Mouse (Mus musculus): ENCODE measurements at regions not wholly inside any gene's neighbourhood (a gene's known extent, or its start where the extent isn't known, plus 50 kb on each side); places are given as distances from the start of the nearest gene placed in this dataset.

DNA sequence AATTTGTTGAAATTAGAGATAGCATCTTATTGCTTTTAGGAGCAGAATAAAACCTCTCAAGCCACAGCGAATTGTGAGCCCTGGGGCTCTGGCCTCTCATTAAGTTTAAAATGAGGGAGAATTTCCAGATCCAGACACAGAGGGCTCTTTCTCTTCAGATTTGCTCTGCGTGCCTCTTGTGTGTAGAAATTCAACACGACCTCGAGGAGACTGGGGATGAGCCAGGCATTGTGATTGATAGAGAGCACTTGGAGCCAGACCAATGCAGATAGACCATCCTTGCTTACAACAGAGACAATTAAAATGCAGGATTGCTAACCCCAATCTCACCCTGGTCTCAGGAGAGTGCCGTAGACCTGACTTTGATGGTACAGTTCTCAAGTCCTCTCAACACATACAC, 121.9 kb upstream of the Gas1 start:
- DNase-seq (ENCODE audit: low spot score) = peak; percentile 18

DNA sequence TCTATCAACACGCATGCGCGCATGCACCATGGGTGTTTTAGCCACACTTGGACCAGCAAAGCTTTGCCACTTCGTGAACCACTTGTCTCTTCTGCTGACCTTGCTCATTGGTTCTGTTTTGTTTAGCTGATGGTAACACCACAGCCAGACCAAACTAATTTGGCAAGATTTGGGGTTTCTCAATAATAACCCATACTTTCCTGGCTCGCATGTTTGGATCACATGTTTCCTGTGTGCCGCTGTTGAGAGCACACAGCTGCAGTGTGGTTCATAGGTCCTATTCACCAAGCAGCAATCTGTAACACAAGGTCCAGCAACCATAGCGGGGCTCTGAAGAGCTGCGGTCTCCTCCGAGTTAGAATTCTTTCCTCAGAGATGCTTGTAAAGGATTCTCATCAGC, 126.4 kb upstream of the Gas1 start:
- no peak for DNase-seq (ENCODE audit: low spot score)

DNA sequence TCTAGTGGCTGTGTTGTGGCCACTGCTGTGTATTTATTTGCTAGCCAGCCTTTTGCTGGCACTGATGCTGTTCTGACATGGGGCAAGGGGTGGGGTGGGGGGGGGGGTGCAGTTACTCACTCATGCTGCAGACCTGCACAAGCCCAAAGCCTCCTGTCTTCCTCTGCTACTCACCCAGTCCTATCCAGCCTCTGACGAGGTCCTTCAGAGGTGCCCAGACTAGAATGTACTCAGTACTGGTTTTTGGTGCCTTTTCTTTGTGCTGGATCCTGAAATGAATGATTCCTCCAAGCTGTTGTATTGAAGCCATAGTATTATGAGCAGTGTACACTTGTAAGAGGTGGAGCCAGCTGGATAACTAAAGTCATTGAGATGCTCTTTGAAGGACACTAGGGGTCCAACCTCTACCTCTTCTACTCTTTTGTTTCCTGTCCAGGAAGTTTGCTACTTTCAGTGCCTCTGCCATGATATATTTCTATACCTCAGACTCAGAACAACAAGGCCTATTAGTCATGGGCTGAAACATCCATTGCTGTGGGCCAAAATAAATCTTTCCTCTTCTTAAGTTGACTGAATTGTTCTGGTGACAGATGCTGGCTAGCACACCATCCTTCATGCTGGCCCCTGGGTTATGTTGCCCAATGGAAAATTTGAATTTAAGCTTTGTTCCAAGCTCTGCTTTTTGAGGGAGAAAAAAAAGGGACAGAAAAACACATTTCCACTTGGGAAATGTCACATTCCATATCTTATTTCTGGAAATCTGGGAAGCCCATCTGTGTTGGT, 128.1 kb upstream of the Gas1 start:
- DNase-seq (ENCODE audit: low spot score) = no peak

DNA sequence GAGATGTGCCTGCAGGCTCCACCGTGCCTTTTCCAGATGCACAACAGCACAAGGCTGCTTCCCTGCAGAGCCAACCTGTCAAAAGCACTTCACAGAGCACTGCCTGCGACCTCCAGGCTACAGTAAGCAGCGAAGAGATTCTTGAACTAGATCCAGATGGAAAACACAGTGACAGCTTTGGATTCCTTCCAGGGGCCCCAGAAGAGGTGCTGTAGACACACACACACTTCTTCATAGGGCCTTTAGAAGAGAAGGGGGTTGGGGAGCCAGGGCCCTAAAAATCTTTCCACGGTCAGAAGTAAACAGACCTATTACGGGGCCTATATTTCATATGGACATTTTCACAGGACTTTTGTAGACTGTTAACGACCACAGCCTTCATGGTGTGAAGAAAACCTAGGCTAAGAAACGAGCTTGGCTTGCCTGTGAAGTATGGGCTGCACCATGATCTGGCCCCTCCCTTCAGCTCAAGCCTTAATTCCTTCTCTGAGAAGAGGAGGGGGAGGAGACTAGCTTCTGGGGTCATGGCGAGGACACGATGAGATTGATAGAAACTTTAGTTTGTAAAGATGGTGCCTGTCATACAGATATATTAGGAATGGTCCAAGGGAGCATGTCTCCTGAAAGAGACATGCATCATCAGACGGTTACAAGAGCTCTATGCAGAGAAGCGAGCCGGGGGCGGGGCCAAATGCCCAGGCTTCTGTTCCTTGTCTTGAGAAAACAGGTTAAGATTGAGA, 131.1 kb upstream of the Gas1 start:
- no peak for DNase-seq (ENCODE audit: low spot score)

DNA sequence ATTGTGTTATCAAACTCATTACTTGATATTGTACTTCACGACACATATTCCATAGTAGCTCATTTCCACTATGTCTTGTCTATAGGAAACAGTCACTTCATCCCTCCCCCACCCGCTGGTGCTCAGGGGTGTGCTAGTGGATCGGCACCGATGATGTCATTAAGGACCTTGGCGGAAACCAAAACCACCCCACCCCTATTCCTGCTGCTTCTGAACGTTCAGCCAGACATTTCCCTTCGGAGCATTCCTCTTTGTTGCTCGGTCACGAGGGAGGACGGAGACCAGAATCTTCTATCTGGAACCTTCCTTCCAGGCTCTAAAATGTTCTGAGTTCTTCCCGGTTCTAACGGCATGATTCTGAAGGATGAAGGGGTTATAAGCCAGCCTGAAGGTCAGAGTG, 132.3 kb upstream of the Gas1 start:
- no peak for DNase-seq (ENCODE audit: low spot score)

DNA sequence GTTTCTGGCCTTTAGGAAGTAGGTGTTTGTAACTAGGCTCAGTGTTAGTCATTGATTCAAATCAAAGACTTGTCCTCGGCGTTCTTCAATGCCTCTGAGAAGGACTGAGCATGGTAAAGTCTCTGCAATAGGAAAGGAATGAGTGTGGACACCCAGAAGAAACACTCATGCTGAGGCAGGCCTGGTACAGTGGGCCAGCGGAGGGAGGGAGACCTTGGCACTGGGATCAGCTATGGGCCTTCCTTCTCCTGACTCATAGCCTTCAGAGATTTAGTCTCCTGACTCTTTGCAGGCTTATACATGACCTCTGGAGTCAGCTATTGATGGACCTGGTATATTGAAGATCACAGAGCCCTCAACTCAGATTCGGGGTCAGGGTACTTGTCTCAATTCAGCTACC, 132.8 kb upstream of the Gas1 start:
- no peak for DNase-seq (ENCODE audit: low spot score)

DNA sequence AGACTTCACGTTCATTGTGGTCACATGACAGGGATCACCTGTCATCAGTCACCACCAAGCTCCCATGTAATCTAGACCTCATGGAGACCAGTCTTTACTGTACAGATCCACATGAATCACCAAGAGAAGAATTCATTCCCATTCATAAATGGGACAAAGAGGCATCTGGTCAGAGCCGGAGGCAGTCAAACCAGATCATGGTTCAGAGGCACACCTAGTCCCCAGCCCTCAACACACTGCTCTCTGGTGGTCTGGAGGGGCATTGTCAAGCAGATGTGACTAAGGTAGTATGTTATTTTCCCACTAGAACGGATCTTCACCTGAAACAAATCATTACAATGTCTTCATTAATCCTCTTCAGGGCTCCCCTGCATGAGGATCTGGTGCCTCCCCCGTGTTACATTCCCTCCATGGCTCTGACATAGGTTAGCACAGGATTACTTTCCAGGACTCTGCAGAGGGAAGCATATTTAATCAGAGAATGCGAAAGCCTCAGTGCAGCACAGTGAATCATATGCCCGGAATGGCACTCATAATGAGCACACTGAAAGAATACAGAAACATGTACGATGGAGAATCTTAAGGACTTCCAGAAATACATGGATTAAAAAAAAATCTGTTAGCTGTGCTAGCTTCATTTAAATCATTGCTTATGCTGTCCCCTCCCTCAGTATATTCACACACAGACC, 135.4 kb upstream of the Gas1 start:
- DNase-seq (ENCODE audit: low spot score) = no peak

DNA sequence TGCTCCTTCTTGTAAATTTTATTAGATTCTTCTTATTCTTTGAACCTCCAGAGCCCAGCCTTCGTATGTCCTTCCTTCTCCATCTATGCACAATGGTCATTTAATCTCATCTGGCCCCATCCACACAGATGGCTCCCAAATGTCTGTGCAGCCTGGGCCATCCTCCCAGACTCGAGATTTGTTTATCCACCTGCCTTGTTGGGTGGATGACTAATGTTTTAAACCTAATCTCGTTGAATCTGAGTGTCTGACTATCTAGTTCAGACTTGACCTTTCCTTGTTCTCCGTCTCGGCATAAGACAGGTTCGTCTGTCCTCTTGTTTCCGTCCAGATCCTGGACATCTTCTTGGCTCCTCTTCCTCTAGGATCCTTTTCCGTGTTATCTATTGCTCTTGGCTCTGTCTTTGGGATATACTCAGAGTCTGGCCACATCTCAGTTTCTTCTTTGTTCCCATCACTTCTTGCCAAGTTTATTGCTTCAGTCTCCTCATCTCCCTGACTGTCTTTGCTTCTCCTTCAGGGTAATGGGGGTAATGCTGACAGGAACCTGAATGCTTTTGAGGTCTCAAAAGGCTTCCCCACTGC, 141.4 kb upstream of the Gas1 start:
- no peak for DNase-seq (ENCODE audit: low spot score)

DNA sequence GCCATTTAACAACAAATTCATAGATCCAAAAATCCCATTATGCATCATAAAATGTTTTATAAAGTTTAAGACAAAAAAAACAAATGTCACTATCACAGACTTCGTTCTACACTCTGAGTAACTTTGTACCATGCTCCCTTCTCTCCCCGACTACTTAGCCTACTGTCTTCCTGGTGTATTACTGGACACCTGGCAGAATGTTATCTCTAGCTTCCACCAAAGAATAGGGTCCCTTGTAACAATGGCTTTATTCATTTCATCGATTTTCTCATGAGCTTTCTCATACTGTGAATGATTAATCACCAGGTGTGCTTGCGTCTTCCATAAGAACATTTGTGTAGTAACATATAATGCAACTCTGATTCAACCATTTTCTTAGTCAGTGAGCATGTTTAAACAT, 142.1 kb upstream of the Gas1 start:
- no peak for DNase-seq (ENCODE audit: low spot score)

DNA sequence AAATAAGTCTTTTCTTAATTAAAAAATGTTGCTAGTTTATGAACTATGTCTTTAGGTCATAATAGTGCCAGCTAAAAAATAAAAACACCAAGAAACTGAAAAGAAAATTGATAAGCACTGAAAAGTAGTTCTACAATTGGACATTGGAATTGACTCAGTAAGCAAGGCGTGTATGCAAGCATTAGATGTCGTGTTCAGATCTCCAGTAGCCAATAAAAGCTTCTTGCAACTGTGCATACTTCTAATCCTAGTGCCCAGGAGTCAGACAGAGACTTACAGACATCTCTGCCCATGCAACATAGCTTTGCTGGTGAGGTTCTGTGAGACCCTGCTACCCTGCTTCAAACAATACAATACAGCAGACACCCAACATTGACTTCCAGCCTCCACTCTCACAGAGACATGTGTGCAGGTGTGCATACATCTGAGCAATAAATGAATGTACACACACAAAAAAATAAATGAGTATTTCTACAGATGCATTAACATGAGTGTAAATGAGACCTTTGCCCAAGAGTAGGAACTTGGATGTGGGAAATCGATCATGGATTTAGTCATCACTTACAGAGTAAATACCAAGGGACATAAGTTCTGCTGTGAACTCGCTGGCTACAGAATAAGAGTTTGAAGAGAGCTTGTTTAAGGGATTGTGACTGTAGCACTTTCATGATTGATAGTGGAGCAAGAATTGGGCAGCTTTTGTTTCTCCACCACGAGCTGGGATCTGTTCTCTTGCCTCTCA, 142.9 kb upstream of the Gas1 start:
- no peak for DNase-seq (ENCODE audit: low spot score)

DNA sequence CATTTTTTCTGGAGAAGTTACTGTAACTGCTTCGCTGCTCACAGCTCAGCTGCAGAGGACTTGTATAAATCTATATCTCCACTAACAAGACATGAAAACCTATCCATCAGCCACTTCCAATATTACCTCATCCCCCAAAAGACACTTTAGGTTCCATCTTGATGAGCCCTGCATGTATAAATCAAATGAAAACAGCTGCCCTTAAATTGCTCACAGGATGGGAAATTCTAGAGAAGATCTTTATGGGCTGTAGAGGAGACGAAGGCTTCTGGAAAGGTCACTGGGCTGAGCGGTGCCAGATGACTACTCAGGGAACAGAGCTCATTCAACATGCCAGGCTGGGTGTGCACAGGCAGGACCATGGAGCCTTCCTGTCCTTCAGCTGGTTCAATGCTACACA, 145.4 kb upstream of the Gas1 start:
- DNase-seq (ENCODE audit: low spot score) = no peak

DNA sequence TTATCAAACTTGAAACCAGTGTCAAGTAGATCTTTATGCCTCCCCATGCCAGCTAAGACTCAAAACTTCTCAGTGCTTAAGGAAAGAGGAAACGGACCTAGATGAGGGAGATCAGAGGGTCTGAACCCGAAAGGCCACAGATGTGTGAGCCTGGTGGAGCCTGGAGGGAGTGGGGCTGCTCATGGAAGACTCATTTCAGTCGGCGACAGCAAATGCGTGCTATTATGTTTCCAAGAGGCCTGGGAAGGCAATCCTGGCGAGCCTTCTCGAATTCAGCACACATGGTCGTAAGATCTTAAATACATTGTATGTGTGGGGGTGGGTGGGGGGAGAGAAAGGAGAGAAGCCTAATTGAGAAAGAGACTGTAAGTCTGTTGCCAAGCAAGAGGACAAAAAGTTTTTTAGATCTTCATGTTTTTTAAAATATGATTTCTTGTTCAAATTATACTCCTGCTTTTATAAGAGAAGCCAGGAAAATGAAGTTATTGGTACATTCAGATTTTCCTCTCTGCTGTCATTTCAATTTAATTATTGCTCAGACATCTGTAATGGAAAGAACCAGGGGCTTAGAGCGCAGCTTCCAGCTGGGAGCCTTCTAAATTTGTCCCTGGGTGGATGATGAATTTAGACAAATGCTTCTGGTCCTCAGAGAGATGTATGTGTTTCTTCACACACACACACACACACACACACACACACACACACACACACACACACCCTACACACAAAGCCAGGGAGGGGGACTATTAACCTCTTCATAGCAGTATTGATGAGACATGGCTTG, 153.5 kb upstream of the Gas1 start:
- DNase-seq (ENCODE audit: low spot score) = no peak

DNA sequence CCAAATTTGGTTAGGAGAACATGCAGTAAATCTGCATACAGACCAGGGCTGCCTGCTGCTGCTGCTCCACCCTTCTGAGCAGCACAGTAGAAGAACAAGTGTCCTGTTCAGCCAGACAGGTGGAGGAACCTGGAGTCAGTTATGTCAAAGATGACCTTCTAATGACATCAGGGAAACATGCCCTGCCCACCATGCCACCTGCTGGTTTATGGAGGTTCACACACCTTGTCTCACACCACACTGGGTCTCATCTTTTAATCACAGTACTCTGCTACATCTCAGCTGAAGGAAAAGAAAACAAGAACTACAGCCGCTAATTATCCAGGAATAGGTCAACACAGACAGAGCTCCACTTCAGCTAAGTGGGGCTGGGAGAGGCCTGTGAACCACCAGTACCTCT, 159.0 kb upstream of the Gas1 start:
- DNase-seq (ENCODE audit: low spot score) = no peak

DNA sequence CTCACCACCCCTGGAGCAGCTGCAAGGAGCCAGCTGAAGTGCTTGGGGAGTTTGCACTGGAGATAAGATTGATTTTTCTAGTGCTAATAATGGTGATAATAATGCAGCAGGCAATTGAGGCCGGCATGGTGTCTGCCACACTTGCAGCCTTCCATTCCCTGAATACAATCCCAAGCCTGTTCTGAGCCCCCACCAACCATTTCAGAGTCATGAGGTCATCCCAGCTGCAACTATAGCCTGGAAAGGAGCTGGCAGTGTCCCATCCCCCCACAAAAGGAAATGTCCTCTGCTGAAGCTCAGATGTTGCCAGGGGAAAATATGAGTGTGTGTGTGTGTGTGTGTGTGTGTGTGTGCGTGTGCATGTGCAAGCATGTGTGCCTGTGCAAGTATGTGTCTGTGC, 160.2 kb upstream of the Gas1 start:
- DNase-seq (ENCODE audit: low spot score) = no peak

DNA sequence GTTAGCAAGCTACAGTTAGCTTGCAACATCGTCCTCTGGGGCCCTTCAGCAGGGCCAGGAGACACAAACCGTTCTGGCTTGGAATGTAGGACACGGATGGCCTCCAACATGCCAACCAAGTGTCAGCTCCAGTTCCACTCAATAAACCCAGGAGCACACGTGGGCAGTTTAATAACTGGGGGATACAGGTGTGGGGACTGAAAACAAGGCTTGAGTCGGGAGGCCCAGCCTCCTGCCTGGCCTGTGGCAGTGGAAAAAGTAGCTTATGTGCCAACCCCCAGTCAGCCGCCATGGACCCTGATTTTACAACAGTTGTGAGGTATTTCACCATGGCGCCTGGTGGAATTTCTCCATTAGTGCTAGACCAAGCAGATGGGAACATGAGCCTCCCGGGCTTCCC, 160.9 kb upstream of the Gas1 start:
- no peak for DNase-seq (ENCODE audit: low spot score)

DNA sequence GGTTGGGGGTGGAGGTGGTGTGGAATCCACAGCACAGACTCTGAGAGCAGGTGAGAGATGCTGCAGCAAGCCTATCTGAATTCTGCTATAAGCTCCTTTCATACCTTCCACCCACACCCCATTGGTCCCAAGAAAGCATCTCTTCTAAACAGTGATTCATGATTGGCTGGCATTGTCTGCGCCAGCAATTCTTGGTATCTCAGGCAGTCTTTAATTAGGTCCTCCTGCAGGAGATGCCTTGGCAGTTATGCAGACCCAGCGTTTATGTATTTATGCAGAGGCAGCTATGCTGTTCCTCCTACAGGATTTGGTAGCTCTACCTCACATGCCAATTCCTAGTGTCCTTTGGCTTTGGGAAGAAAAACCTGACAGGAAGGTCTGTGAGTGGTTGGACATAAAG, 162.9 kb upstream of the Gas1 start:
- DNase-seq (ENCODE audit: low spot score) = no peak

DNA sequence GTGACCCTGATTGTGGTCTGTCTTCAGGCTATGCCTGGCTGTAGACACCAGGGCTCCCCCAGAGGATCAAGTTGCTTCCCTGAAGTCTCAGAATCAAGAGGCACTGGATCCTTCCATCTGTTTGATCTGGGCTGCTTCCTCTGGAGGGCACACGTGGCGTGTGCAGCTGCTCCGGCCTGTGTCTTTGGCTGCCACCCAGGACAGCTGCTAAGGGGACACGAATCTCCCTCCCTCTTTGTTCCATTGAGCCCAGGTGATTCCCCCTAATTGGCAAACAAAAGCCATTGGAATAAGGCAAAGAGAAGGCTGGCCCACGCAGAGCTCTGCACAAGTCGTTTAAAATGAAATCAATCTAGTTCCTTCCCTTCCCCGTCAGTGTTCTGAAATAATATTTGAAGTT, 170.7 kb upstream of the Gas1 start:
- DNase-seq (ENCODE audit: low spot score) = no peak

DNA sequence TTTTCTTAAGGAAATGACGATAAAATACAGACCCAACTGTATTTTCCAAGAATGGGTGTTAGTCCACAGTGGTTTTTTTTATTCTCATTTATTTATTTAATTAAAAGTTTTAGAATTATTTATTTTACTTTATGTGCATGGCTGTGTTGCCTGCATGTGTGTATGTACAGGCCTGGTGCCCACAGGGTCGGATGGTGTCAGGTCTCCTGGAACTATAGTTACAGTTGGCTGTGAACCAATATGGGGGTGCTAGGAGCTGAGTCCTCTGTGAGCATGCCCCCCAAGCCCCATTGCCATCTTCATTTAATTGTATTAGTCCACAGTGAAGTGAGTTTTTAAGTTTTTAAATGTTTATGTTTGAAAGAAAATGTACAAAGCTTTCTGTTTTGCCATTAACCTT, 171.3 kb upstream of the Gas1 start:
- DNase-seq (ENCODE audit: low spot score) = no peak

DNA sequence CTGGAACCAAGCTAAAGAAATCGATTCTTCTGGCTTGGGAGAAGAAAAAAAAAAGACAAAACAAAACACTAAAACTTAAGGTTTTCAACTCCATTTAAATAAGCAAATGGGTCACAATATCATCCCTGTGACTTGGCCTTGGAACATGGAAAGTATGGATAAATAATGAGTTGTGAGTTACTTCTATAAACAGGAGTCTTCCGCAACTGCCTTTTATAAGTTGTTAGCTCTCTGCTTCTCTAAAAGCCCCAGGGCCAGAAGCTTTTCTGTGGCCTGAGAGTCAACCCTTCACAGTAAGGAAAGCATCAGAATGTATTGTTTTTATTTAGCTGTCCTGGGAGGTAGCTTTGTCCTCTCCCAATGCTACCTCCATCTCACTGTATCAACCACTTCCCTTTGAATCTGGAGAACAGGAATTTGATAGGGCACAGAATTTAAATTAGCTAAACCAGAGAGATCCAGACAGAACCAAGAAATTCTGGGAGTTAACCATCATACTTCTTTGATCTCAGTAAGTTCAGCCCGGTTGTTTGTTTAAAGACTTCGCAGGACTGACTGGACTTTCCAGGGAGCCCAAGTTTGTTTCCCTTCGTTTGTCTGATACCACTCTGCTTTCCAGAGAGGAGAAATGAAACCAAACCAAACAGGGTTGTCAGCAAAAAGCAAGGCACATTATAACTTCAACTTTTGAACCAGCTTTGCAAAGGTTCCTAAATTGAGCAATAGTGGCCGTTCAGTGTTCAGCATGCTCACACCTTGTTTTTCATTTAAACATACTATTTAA, 178.7 kb upstream of the Gas1 start:
- DNase-seq (ENCODE audit: low spot score) = no peak

DNA sequence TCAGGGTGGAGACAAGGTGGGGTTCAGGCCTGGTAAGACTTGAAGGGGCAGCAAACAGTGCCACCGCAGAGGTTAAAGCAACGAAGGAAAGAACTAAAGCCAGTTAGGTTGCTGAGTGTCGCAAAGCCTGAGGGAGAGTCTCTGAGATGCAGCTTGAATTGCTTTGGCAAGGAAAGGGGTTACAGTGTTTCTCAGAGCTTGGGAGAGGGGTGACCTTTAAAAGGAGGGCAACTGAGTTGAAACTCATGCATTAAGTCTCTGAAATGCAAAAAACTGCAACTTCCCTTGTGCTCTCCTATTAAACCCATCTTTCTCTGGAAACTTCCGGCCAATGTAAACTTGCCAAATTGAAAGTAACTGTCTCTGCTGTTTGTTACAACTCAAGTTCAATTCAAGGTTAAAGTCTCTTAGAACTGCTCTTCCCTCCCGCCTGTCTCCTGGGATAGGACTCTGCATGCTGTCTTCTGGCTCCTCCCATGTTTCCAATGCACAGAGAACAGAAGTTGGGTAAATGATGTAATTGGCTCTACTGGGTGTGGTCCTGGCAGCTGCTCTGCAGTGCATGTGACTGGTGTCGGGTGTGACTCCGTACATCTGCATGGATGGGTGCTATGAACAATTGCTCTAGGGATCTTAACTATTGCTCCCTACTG, 181.4 kb upstream of the Gas1 start:
- peak; percentile 11 for DNase-seq (ENCODE audit: low spot score)
